Mouse (Mus musculus) forebrain, embryonic 10.5 days (tissue): Measurements from ENCODE around the gene Gm49673. TPM values are rescaled to one million over a fixed set of nuclear protein-coding genes. Genes with fewer than 3 reads are reported as not detected.
A peak's percentile ranks its signal among the peaks of the same experiment; 100 is the strongest.
"Not testable (repeated sequence)": the region's sequence is repeated elsewhere in the genome, so short reads cannot be mapped to it uniquely, and the experiment has no call there.

ENCODE experiments used
- DNase-seq: peaks from one replicate; pipeline ENCODE4 v3.0.0-alpha.2; 2017; ENCODE audit warnings: low spot score; ENCODE audit errors: extremely low spot score
- H3K27ac ChIP-seq: fragments of 300-500 bp; sonication (generic); 2 replicates; pipeline ENCODE4 v1.5.1; 2016; ENCODE audit warnings: mild to moderate bottlenecking
- H3K27me3 ChIP-seq: fragments of 300-500 bp; sonication (generic); 2 replicates; pipeline ENCODE4 v1.6.1; 2016; ENCODE audit warnings: mild to moderate bottlenecking; ENCODE audit not compliant: poor library complexity, severe bottlenecking
- H3K36me3 ChIP-seq: fragments of 300-500 bp; sonication (generic); replicated peaks from 2 replicates; pipeline ENCODE4 v1.6.1; 2016; ENCODE audit warnings: mild to moderate bottlenecking, moderate library complexity
- H3K4me1 ChIP-seq: fragments of 300-500 bp; sonication (generic); 2 replicates; pipeline ENCODE4 v1.6.1; 2016
- H3K4me3 ChIP-seq: fragments of 300-500 bp; sonication (generic); 2 replicates; pipeline ENCODE4 v1.5.1; 2016; ENCODE audit warnings: mild to moderate bottlenecking, moderate library complexity
- H3K9me3 ChIP-seq: fragments of 300-500 bp; sonication (generic); 2 replicates; pipeline ENCODE4 v1.6.1; 2016; ENCODE audit warnings: mild to moderate bottlenecking, moderate library complexity
- WGBS: fragments of 180-500 bp; shearing (Covaris S2); methylation state at CpG from one replicate; pipeline ENCODE4 v1.1.7; 2016; 5-methylcytosine and 5-hydroxymethylcytosine counted together
- polyA plus RNA-seq: library from polyadenylated mRNA; unstranded; fragments of >200 nt; fragmentation: Nextera tagmentation; extraction: Ambion mirVana; gene quantifications from 2 replicates; pipeline ENCODE4 v1.2.1, GENCODE M21; 2016

Gm49673 gene
- polyA plus RNA-seq, 1 experiment from 2014 or later: 0.22 TPM

DNA sequence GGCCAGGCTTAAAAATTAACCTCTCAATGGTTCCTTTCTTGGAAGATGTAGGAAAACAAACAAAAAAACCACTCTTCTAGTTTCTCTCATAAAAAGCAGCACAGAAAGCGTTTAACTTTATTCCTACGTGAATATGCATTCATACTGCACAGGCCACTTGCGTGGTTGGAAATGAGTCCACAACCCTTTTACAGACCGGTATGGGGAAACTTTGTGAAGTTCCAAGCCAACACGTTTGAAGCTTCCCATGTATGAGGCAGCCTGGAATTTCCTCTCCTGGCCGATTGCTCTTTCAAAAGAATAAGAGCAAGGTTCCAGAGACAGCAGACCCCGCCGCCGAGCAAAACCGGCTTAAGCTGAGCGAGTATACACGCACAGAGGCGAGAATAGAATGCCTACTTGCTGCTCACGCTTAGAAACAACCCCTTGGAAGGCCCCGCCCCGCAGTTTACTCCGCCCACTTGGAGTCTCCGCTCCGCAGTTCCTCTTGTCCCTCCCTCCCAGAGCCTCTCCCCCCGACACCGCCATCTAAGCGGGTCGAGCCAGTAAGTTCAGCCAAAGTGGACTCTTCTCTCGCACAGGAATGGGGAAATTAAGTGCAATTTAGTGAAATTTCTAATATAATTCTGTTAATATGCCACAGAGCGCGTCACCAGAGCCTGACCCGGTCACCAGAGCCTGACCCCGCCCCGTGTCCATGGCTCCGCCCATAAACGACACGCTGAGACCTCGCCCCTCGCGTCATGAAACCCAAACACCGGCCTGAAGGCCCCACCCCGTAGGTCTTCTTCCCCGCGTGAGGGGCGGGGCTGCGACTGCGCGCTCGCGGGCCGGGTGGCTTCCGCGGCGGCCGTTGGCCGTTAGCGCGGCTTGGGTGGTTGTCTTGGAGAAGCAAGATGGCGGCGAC is 17.4 kb upstream of the Gm49673 start, which contains the start of gene Fgfr1op:
Gene Fgfr1op, plus strand, starts transcription at position 801 of the 907 bp plus-strand sequence.
- Histone ChIP-seq H3K36me3 (peaks cover 15% of the 10 kb centered on the region), H3K4me3 (peak within 1 kb of the TSS; percentile 59), H3K27ac (peak within 1 kb of the TSS; percentile 89)
- H3K9me3 ChIP-seq, DNase-seq, H3K27me3 ChIP-seq, H3K4me1 ChIP-seq: not testable (repeated sequence)
- WGBS: 3% methylated on average over 21 of the region's 55 CpGs

- not testable (repeated sequence) for DNase-seq, H3K27me3 ChIP-seq, H3K9me3 ChIP-seq, H3K4me3 ChIP-seq, H3K27ac ChIP-seq, H3K36me3 ChIP-seq, H3K4me1 ChIP-seq
- 36% methylated on average over 3 of the region's 3 CpGs for WGBS
These were observed 13.4 kb upstream of the Gm49673 start for GRCm38 (mm10) chr17:8160969-8161368.

GRCm38 (mm10) chr17:8158627-8159026 is 11.0 kb upstream of the Gm49673 start:
- H3K4me1 ChIP-seq, DNase-seq, H3K4me3 ChIP-seq, H3K9me3 ChIP-seq, H3K36me3 ChIP-seq, H3K27me3 ChIP-seq, H3K27ac ChIP-seq: not testable (repeated sequence)
- 33% methylated on average over 1 of the region's 1 CpGs for WGBS

DNA sequence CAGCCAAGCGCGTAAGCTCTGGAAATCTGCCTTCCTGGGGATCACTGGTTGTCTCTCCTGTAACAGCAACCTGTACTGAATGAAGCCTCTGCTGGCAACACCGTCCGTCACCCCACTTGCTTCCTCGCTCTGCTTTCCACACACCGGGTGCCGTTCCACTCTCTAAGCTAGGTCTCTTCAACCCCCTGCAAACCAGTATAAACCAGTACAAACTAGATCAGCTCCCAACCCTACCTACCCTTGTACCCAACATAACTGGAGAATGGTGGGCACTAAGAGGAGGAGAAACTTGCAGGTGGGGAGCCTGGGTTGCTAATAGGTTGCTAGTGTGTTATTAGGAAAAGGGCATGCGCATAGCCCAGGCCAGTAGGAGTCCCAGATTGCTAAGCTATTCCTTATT is 8.4 kb upstream of the Gm49673 start:
- not testable (repeated sequence) for H3K4me1 ChIP-seq, H3K27ac ChIP-seq, H3K36me3 ChIP-seq, H3K27me3 ChIP-seq, H3K4me3 ChIP-seq, DNase-seq, H3K9me3 ChIP-seq
- WGBS: 67% methylated on average over 1 of the region's 8 CpGs

DNA sequence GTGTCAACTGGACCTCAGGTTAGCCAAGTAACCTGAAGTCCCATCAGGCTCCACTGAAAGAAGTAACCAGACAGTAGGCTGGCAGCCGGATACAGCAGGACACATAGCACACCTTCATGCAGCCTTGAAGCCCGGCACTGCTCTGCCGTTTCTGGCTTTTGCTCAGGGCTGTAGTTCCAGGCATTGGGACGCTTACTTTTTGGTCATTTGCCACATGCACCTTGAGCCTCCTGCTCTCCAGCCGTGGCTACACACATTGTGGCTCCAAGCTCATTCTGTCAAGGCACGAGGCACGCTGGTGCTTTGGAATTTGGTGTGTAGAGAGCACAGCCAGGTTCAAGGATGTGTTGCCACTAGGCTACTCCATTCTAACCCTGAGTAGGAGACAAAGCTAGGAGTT is 7.4 kb upstream of the Gm49673 start:
- not testable (repeated sequence) for H3K4me1 ChIP-seq, H3K27ac ChIP-seq, H3K9me3 ChIP-seq, DNase-seq, H3K4me3 ChIP-seq, H3K27me3 ChIP-seq, H3K36me3 ChIP-seq
- WGBS: 87% methylated on average over 7 of the region's 7 CpGs

DNA sequence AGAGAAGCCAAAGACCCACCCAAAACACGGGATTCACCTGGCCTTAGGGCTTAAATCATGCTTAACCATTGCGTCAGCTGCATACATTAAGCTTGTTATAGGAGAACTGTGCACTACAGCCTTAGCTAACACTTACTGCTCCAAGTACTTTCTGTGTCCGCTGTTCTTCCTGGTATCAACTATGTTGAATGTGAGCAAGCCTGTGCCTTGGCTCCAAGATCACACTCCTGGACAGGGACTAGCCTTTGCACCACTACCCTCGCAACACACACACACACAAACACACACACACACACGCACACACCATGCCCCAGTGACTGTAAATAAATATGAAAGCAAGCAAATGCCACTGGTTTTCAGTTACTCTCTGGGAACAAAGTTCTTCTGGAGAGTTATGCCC is 657 bp downstream of the Gm49673 start:
- H3K27me3 ChIP-seq, H3K9me3 ChIP-seq, H3K4me1 ChIP-seq, DNase-seq, H3K36me3 ChIP-seq: not testable (repeated sequence)
- peak overlapping the region; percentile 85; the same call in 1 of the 2 replicates for H3K27ac ChIP-seq
- 32% methylated on average over 5 of the region's 5 CpGs for WGBS
- peak overlapping the region; percentile 58 for H3K4me3 ChIP-seq

- not testable (repeated sequence) for H3K4me1 ChIP-seq, H3K36me3 ChIP-seq, H3K27ac ChIP-seq, H3K4me3 ChIP-seq, H3K9me3 ChIP-seq, H3K27me3 ChIP-seq, DNase-seq
- 76% methylated on average over 10 of the region's 14 CpGs for WGBS
These were observed 3.5 kb downstream of the Gm49673 start for GRCm38 (mm10) chr17:8143802-8144673.

DNA sequence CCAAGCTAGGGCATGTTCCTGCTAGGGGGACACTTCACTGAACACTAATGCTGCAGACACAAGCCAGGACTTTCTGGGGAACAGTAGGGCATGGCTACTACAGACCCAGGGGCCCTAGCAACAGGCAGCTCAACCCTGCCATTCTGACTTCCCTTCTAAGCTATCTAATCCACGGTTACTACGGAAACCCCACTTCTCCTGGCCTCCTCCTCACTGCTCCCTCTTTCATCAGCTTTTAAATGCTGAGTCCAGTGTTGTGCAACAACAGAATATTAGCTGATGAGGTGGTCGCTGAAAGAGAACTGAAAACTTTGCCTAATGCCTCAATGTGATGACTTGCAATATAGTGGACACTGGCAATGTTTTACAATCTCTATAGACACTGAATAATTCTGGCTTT is 7.4 kb downstream of the Gm49673 start:
- not testable (repeated sequence) for H3K27me3 ChIP-seq, H3K4me1 ChIP-seq, H3K9me3 ChIP-seq, H3K27ac ChIP-seq, H3K4me3 ChIP-seq, H3K36me3 ChIP-seq, DNase-seq
- WGBS: 61% methylated on average over 3 of the region's 3 CpGs

- H3K27me3 ChIP-seq, H3K4me1 ChIP-seq, H3K4me3 ChIP-seq, H3K9me3 ChIP-seq, H3K36me3 ChIP-seq, H3K27ac ChIP-seq, DNase-seq: not testable (repeated sequence)
- WGBS: 94% methylated on average over 5 of the region's 5 CpGs
These were observed 9.5 kb downstream of the Gm49673 start for GRCm38 (mm10) chr17:8138116-8138515.

DNA sequence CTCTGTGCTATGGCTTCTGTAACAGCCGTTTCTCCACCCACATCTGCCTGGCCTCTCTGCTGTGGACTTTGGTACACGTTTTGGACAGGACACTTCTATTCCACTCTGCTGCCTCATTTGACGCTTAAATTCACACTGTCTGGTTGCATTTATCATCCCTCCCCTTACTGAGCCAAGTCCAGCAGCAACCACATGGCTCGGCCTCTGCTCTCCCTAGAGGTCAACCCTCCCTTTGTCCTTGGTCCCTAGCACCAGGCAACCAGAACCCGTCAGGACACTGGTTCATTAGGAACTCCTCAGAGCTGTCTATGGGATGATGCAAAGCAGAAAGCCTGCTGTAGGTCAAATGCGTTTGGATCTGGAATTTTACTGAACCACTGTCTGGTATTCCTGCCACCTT is 16.7 kb downstream of the Gm49673 start:
- H3K9me3 ChIP-seq, DNase-seq, H3K27ac ChIP-seq, H3K4me1 ChIP-seq, H3K4me3 ChIP-seq, H3K27me3 ChIP-seq, H3K36me3 ChIP-seq: not testable (repeated sequence)
- no CpG with 5 or more reads among the region's 6 CpGs for WGBS

DNA sequence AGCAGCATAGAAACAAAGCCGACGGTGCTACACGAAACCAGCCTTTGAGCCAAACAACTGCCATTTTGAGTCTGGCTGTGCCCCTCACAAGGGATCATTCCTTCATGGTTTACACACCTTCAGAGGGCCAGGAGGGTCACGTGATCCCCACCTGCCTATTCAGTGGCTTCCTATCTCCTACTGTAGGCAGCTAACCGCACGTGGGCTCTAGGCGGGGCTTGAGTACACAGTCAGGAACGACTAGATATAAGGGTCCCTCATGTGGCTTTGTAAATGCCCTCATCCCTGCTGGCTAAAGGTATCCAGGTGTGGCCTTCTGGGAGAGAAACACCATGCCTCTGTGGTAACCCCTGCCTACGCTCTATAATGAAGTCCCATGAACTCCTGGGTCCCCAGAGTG is 18.0 kb downstream of the Gm49673 start:
- WGBS: 86% methylated on average over 9 of the region's 9 CpGs

GRCm38 (mm10) chr17:8128326-8128993 is 19.1 kb downstream of the Gm49673 start:
- not testable (repeated sequence) for H3K36me3 ChIP-seq, H3K4me1 ChIP-seq, H3K27ac ChIP-seq, DNase-seq, H3K4me3 ChIP-seq, H3K27me3 ChIP-seq, H3K9me3 ChIP-seq
- WGBS: 88% methylated on average over 1 of the region's 7 CpGs

More for the DNA sequence above, 18.0 kb downstream of the Gm49673 start:
- not testable (repeated sequence) for H3K36me3 ChIP-seq, H3K9me3 ChIP-seq, H3K4me1 ChIP-seq, DNase-seq, H3K27me3 ChIP-seq, H3K27ac ChIP-seq, H3K4me3 ChIP-seq
